Mouse (Mus musculus) layer of hippocampus, adult 8-10 months (tissue): ENCODE data around the gene Cdc42se1. TPM values are rescaled to one million over a fixed set of nuclear protein-coding genes. Genes with fewer than 3 reads are reported as not detected.

Experiments
- DNase-seq, 2 experiments: peaks; one replicate each; pipeline ENCODE4 v3.0.0; 2022; ENCODE audit warnings: low spot score in 2 of 2
- total RNA-seq, 4 experiments: library from RNA; stranded (reverse); gene quantifications; 2 replicates each; pipeline ENCODE4 v1.2.4; 2022

Gene Cdc42se1
- total RNA-seq, 4 experiments from 2014 or later = 72.9 to 79.5 (median 77.2) TPM

- DNase-seq = no peak
Measured at GRCm38 (mm10) chr3:95247660-95248336, 19.3 kb downstream of the Cdc42se1 start.

GRCm38 (mm10) chr3:95250361-95250760 is 21.8 kb downstream of the Cdc42se1 start:
- DNase-seq = no peak

GRCm38 (mm10) chr3:95250783-95251424 is 22.4 kb downstream of the Cdc42se1 start, which contains the start of gene Bnipl:
Gene Bnipl (minus strand): TSS chr3:95251193.
- no peak for DNase-seq

- DNase-seq = no peak
Measured at GRCm38 (mm10) chr3:95256931-95257330, 28.4 kb downstream of the Cdc42se1 start.

GRCm38 (mm10) chr3:95261975-95262374 is 33.4 kb downstream of the Cdc42se1 start:
- no peak for DNase-seq

- peak in 1 of 2 experiments; percentile 48 for DNase-seq
Measured at GRCm38 (mm10) chr3:95263089-95263739, 34.7 kb downstream of the Cdc42se1 start.

GRCm38 (mm10) chr3:95264724-95265123 is 36.2 kb downstream of the Cdc42se1 start:
- no peak for DNase-seq

- DNase-seq = no peak
Measured at GRCm38 (mm10) chr3:95266052-95266451, 37.5 kb downstream of the Cdc42se1 start.

- no peak for DNase-seq
Measured at GRCm38 (mm10) chr3:95267855-95268254, 39.3 kb downstream of the Cdc42se1 start.

- DNase-seq = peak in 1 of 2 experiments; percentile 16
Measured at GRCm38 (mm10) chr3:95269789-95270188, 41.3 kb downstream of the Cdc42se1 start.

GRCm38 (mm10) chr3:95270766-95271364 is 42.3 kb downstream of the Cdc42se1 start:
- no peak for DNase-seq

GRCm38 (mm10) chr3:95273471-95273870 is 44.9 kb downstream of the Cdc42se1 start:
- DNase-seq = no peak

- DNase-seq = no peak
Measured at GRCm38 (mm10) chr3:95274453-95274852, 45.9 kb downstream of the Cdc42se1 start.

GRCm38 (mm10) chr3:95275161-95275560 is 46.6 kb downstream of the Cdc42se1 start:
- DNase-seq = no peak

GRCm38 (mm10) chr3:95276428-95276934 is 47.9 kb downstream of the Cdc42se1 start:
- DNase-seq = no peak

GRCm38 (mm10) chr3:95277149-95277551 is 48.6 kb downstream of the Cdc42se1 start:
- no peak for DNase-seq

GRCm38 (mm10) chr3:95280747-95281146 is 52.2 kb downstream of the Cdc42se1 start:
- no peak for DNase-seq

- DNase-seq = peak; percentile 98
Measured at GRCm38 (mm10) chr3:95281216-95282126, 52.9 kb downstream of the Cdc42se1 start, which contains the start of the genes Mindy1 and Prune1. Gene Mindy1 (plus strand): TSS chr3:95281345. Gene Prune1 (minus strand): TSS chr3:95282076.

GRCm38 (mm10) chr3:95282381-95282864 is 53.9 kb downstream of the Cdc42se1 start:
- peak in 1 of 2 experiments; percentile 19 for DNase-seq

GRCm38 (mm10) chr3:95282865-95283588 is 54.5 kb downstream of the Cdc42se1 start:
- peak; percentile 66 to 67 for DNase-seq
